Mouse (Mus musculus) gonadal fat pad, adult 2 months (tissue): Measurements from ENCODE around the gene Gpx3. TPM values are rescaled to one million over a fixed set of nuclear protein-coding genes. Genes with fewer than 3 reads are reported as not detected.
"Not testable (repeated sequence)": the region's sequence is repeated elsewhere in the genome, so short reads cannot be mapped to it uniquely, and the experiment has no call there.

ENCODE experiments used
- DNase-seq: peaks from one replicate; pipeline ENCODE4 v3.0.0-alpha.2; 2012; ENCODE audit warnings: low read depth
- polyA plus RNA-seq: library from polyadenylated mRNA; depleted of rRNA; stranded (reverse); fragments of >200 nt; gene quantifications from 2 replicates; pipeline ENCODE4 v1.2.3, GENCODE M21; 2012

The Gpx3 gene
- polyA plus RNA-seq, 1 experiment: 1,949 TPM

DNA sequence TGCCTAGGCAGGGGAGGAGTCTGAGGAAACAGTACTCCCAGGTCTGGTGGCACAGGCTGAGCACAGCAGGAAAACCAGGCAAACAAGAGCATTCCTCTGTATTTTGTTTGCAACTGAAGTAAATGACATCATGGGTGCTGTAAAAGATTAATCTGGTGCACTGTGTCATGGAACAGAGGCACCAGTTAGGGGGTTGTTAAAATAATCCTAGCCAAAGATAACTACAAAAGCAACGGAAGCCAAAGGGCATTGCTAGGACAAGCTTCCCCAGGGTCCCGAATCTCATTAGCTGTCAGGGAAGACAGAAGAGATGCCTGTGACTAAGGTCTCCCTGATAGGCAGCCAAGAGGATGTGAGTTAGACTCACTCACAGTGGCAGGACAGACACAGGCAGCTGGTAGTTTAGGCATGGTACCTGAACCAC lies 21.2 kb upstream of the Gpx3 start:
- DNase-seq: no peak

DNA sequence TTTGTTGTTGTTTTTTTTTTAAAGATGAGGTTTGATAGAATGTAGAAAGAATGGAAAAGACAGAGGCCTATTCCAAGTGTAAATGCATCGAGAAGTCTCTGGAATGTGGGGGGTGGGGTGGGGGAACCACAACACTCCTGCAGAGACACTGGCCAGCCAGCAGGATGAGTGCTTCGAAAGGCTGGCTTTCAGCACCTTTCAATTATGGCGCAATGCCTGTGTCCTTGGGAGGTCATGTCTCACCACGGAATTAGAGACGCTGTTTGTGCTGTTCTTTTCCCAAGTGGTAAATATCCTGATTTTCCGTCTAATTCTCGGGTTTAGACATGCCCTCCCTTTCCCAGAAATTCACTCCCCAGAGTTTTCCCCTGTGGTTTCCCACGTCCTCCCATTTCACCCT lies 19.6 kb upstream of the Gpx3 start:
- no peak for DNase-seq

DNA sequence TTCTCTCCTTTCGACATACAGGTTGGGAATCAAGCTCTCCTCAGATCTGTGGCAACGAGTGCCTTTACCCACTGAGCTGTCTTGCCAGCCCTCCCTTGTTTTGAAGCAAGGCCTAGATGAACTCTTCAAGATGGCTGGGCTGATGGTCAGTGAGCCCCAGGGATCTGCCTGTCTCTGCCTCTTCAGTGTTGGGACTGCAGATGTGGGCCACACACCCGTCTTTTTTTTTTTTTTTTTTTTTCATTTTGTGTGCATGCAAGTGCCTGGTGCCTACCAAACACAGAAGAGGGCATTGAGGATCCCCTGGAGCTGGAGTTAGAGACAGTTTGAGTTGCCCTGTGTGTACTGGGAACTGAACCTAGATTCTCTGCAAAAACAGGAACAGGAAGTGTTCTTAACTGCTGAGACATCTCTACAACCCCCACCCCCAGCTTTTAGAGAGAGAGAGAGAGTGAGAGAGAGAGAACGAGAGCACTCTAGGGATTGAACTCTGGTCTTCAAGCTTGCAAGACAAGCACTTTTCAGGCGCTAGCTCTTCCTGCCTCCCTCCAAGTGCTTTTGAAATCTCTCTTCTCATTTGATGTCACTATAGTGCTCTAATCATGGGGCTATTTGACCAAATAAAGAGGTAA lies 17.9 kb upstream of the Gpx3 start:
- DNase-seq: no peak

DNA sequence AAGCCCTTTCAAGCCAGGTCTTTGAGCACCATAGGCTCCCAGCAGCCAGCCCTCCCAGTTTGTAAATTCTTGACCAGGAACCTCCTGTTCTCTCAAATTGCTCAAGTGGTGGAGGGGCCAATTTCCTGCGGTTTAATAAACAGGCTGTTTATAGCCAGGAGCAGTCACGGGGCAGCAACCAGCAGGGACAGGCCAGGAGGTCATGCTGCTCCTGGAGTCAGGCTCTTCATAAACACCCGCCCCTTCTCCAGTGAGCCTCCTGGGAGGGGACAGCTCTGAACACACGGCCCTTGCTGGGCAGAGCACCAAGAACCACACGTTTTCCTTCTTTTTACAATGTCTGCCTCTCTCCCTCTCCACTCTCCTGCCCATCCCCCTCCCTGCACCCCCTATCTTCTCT lies 17.3 kb upstream of the Gpx3 start:
- no peak for DNase-seq

DNA sequence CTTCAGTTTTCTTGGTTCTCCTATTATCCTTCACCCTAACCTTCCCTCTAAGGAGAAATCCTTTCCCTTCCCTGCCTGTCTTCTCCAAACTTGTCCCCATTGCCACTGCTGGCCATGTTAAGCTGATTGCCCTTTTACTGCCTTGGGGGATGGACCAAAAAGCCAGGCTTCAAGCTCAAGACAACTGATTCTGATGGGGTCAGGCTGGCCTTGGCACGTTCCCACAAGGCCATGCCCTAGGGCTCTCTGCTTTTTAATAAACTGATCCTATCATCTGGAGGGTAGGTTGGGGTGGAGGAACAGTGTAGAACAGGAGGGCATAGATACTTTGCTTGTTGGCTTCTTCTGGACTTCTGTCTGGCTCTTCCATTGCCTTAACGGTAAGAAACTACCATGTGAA lies 16.8 kb upstream of the Gpx3 start:
- DNase-seq: no peak

DNA sequence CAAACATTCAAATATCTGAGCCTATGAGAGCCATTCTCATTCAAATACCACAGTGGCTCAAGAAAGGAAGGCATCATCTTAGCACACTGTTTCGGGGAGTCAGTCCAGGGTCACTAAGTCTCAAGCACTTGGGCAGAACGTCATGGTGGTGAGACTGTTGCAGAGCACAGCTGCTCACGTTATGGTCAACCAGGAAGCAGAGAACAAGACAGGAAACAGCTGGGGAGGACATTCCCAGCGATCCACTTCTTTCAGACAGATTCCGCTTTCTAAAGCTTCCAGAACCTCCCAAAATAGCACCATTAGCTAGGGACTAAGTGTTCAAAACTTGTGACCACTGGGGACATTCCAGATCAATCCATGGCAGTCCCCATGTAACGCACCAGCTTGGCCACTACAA lies 14.3 kb upstream of the Gpx3 start:
- DNase-seq: no peak

DNA sequence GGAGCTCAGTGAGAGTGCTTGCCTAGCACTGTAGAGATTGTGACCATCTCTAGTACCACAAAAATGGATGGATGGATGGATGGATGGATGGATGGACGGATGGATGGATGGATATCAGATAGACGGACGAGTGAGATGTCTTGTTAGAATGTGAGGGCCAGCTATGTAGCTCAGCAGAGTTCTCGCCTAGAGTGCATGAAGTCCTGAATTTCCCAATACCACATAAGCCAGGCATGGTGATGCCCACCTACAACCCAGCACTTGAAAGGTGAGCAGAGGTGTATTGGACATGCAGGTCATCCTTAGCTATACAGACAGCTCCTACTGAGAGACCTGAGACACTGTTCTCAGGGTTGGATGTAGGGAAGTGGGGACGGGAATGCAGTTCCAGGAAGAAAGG lies 10.9 kb upstream of the Gpx3 start:
- no peak for DNase-seq

DNA sequence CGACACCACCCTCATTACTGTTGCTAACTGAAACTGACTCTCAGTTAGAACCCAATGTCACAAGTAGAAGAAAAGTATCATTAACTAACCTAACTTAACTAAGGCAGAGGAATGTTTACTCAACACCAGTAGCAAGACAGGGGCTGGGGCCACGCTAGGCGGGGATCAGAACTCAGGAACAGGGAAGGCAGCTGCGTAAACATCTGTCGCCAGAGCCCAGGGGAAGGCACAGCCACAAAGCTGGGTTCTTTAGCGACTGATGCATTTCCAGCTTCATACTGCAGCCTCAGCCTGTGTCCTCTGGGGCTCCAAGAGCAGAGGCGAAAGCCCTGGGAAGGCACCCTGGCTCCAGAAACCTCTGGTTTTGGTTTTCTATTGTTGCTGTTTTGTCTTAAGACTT lies 10.2 kb upstream of the Gpx3 start:
- no peak for DNase-seq

DNA sequence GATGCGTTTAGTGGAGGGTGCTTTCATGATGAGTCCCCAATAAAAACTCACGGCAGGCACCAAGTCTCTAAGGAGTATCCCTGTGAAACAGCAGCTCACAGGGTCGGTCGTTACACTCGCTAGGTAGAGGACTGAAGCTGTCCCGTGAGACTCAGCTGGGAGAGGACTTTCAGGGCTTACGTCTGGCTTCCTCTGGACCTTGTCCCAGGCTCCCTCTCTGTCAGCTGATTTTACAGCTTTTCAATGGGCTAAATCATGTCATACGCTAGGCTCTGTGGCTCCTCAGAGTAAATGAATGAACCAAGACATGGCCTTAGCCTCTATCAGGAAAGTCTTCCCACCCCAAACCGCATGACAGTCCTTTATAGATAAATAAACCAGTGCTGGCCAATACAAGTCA lies 7.7 kb upstream of the Gpx3 start:
- no peak for DNase-seq

DNA sequence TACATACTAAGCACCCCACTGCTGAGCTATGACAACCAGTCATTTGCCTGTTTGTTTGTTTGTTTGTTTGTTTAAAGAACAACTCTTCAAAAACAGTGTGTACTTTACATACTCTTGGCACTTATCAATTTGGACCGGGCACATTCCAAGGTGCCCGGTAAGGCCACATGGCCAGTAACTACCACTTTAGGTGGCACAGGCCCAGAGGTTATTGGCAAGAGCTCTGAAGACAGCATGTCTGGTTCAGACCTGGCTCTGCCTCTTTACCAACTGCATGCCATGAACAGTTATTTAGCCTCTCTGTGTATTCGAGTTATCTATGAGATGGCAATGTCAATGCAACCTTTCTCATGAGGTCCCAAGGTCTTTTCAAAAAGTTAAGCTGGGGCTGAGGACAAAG lies 5.6 kb upstream of the Gpx3 start:
- not testable (repeated sequence) for DNase-seq

DNA sequence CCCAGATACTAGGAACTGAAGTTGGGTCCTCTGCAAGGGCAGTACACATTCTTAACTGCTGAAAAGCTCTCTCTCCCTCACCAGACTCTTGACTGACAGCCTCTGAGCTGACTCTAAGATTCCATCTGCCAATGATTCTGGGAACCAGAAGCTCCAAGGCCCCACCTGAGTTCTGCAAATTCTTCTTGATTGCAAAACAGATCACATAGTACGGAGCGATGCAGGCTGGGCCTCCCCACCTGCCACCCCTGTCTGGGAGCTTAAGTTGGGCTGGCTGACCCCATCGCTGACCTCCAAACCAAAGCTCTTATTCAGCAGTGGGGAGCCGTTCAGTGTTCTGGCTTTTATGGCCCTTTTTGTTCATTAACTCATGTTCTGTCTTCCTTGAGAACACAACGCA lies 4.8 kb upstream of the Gpx3 start:
- no peak for DNase-seq

DNA sequence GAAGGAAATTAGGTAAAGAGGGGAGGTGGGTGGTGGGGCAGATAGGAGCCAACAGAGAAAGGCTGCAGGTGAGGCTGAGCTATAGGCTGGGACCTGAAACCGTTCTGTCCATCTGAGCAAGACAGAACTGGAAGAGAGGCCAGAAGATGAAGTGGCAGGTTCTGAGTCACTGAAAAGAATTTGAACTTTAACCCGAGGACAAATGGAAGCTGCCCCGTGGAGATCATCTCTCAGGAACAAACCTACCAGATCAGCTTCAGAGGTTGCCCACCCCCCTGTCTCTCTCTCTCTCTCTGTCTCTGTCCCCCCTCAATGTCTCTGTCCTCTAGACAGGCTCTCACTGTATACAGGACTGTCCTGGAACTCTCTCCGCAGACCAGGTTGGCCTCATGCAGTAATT lies 2.6 kb upstream of the Gpx3 start:
- no peak for DNase-seq

DNA sequence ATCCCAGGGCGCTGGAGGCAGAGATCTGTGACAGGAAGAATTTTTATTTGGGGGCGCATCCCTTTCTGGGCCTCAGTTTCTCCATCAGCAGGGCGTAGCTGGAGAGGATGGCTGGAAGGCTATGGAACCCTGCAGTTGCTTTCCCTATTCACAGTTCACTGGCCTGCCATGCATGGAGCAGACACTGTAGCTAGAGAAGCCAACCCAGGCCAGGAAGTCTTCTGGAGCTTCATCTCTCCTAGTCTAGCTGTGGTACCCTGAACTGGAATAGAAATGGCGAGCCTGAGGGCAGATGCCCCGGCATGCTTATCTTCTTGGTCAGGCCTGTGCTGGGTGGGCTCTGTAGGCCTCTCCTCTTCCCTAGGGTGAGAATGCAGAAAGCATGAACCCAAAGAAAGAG lies 1.1 kb downstream of the Gpx3 start:
- no peak for DNase-seq

DNA sequence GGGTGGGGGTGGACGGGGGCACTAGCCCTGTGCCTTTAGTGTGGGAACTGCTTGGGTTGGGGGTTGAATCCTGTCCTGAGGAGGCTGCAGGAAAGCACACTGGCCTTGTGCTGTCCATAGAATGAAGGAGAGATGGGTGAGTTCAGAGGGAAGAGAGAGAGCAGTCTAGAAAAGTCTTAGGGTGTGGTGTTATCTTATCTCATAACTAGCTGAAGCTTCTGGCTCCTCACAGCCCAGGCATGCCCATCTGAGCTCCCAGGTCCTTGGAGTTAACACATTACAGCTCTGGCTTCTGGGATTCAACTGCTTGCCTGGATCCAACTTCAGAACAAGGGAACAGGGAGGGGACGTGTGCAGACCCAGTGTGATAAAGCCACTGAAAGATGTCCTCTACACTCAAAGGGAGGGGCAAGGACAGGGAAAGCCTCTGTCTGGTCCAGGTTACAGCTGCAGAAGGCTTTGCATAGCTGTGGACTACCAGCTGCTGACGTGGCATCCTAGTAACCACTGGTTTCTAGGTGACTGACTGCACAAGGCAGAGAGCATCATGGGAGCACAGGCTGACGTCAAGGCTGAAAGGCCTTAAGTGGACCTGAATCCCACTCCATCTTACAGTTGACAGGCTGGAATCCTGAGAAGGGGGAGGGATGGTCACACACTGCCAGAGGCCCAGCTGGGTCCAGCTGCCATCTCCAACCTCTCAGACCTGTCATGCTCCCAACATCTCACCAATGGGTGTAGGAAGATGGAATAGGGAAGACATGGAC lies 1.9 kb downstream of the Gpx3 start:
- no peak for DNase-seq

DNA sequence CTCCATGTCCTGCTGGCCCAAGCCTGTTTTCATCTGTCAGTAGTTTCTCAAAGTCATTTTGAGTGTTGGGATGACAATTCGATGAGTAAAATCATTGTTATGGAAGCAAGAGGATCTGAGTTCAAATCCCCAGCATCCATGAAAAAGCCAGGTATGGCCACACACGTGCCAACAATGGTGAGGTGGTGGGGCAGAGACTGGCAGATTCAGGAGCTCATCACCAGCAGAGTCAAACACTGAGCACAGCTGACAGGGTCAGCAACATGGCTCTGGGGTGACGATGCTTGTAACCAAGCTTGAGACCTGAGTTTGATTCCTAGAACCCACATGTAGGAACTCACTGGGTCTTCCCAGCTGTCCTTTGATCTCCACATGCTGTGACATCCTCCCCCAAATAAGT lies 2.8 kb downstream of the Gpx3 start:
- DNase-seq: no peak

DNA sequence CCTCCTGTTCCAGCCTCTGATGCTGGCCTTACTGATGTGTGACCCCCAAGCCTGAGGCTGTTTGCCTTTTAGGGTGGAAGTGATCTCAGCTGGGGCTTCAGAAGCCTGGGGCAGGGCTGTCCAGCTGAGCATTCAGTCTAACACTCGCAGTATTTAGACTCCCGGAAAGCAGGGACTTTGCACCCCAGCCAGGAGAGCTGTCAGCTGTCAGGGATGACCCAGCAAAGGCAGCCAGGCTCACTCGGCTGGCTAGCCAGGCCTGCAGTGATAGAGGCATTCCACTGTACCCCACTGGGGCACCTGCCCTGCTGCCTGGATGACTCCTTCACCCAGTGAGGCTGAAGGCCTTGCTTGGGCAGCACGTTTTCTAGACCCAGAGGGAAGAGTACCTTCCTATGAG lies 3.7 kb downstream of the Gpx3 start:
- no peak for DNase-seq

DNA sequence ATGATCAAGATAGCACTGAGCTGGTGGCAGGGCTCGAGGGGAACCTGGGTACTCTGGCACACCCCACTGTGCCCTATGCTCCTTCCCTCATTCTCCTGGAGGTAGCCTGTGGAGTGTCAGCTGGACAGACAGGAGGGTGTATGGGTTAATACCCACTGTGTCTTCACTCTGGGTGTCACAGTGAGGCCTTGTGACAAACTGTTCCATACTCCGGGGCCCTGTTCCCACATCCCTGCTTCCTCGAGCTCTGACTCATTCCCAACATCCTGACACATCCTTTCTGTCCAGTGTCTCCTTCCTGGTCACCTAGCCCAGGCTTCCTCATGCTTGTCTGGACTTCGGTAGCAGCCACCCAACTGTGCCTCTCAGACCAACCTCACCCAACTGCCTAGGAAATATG lies 4.2 kb downstream of the Gpx3 start:
- no peak for DNase-seq

DNA sequence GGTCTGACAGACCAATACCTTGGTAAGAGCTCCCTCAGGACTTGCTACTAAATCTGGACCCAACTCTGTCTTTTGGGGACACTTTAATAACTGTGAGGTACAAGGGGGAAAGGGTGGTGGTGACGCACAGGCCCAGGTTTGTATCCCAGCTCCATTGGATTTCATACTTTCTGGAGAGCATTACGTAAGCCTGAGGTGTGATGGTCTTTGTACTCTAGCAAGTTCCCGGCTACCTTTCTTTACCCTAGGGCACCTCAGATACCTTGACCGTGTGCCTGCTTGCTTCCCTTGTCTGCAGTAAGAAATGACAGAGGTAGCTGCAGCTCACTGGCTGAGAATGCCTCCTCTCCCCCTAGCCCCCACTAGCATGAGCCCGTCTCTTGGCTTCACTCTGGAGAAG lies 5.0 kb downstream of the Gpx3 start:
- DNase-seq: no peak

DNA sequence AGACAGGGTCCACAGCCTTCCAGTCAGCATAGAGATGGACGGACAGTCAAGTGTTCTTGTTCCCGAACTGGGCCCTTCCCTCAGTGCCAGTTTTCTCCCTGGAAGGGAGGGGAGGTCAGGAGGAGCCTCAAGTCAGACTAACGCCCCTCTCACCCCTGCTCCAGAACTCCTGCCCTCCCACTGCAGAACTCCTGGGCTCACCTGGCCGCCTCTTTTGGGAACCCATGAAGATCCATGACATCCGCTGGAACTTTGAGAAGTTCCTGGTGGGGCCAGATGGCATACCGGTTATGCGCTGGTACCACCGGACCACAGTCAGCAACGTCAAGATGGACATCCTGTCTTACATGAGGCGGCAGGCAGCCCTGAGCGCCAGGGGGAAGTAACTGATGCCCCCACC lies 7.0 kb downstream of the Gpx3 start:
- no peak for DNase-seq

DNA sequence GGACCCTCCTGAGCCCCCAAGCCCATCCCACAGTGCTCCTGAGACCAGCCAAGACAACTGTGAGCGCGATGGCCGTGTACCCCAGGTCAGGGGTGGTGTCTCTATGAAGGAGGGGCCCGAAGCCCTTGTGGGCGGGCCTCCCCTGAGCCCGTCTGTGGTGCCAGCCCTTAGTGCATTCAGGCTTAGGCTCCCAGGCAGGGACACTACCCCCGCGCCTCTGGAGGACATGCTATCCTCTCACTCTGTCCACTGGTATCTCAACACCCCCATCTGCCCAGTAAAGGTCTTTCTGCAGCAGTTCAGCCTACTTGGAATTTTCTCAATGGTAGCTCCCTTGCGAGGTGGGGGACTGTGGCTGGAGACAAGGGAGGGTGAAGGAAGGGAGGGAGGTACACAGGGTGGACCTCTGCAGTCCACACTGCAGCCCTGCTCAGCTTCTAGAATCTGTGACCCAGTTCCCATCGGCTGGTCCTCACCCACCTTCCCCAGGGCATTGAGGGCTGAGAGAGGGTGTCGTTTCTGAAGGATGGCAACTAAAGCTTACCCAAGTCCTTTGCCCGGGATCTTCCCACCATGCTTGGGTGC lies 7.9 kb downstream of the Gpx3 start:
- DNase-seq: no peak

DNA sequence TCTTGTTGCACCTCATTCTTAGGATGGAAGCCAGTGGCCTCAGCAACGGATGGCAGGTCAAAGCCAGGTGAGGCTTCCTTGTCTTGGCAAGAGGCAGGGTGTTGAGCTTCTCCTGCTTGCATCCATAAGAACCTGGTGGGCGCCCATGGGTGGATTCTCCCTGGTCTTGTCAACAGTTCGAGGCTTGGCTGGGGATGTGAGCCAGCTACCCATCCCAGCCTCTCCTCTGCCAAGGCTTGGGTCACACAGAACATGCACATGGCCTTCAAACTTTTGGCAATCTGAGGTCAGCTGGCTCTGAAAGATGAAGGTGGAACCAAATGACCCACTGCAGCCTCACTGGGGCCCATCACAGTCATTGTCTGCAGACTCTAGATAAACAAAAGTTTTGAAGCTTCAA lies 8.9 kb downstream of the Gpx3 start:
- DNase-seq: no peak

DNA sequence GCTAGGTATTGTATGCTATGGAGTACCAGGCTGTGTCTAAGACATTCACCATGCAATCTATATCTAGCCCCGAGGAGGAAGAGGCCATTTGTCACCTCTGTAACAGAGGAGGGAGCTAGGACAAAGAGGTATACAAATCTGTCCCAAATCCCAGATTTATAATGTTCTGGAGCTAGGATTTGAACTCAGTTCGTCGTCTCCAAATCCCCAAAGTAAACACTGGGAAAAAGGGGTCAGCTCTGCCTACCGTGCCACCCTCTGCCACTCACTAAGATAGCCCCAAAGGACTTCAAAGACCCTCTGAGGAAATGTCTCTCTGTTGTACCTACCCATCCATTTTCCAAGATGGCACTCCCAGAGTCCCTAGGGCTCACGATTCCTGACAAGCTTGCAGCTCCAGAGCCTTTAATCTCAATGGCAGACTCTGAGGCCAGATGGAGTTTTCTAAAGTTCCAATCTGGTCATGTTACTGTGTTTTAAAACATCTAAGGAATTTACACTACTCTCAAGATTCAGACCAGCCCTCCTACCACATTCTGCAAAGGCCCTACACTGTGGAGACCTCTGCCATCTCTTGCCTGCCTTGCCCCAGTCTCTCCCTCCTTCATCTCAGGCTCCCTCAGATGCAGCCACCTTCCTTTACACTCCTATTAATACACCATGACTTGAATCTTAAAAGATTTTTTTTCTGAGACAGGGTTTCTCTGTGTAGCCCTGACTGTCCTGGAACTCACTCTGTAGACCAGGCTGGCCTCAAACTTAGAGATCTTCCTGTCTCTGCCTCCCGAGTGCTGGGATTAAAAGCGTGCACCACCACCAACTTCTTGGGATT lies 9.6 kb downstream of the Gpx3 start:
- DNase-seq: no peak
